Mouse (Mus musculus) adrenal gland, adult 2 months (tissue): Measurements from ENCODE around the gene Gpkow. TPM values are rescaled to one million over a fixed set of nuclear protein-coding genes. Genes with fewer than 3 reads are reported as not detected.

Experiments used
- DNase-seq: peaks from one replicate; pipeline ENCODE4 v3.0.0; 2021
- long read RNA-seq: library from polyadenylated mRNA; stranded (forward); transcript quantifications from one replicate; pipeline ENCODE4 v2.0.0, GENCODE M21; 2021
- polyA plus RNA-seq: library from polyadenylated mRNA; depleted of rRNA; stranded (reverse); fragments of >200 nt; gene quantifications from 2 replicates; pipeline ENCODE4 v1.2.3, GENCODE M21; 2012; rRNA removed
- total RNA-seq, 2 experiments: library from RNA; stranded (reverse); gene quantifications; 2 replicates each; pipeline ENCODE4 v1.2.3; 2021

The Gpkow gene
- 10 to 100 TPM; 55.7 to 58.4 TPM for total RNA-seq
- 4.2 and 5.4 TPM in 2 replicates for polyA plus RNA-seq
- long read RNA-seq, transcript Gpkow-201 (11 exons, 3,579 nt) = major isoform, 34 of 39 reads
- long read RNA-seq, partial matches to known transcripts = 3 of 39 reads
- long read RNA-seq, other reads (novel, unspliced or antisense) = 2 of 39 reads

- peak; percentile 88 for DNase-seq
Measured at GRCm38 (mm10) chrX:7696954-7697381, at the start of gene Gpkow. Gene Gpkow (plus strand): TSS chrX:7697131.

DNA sequence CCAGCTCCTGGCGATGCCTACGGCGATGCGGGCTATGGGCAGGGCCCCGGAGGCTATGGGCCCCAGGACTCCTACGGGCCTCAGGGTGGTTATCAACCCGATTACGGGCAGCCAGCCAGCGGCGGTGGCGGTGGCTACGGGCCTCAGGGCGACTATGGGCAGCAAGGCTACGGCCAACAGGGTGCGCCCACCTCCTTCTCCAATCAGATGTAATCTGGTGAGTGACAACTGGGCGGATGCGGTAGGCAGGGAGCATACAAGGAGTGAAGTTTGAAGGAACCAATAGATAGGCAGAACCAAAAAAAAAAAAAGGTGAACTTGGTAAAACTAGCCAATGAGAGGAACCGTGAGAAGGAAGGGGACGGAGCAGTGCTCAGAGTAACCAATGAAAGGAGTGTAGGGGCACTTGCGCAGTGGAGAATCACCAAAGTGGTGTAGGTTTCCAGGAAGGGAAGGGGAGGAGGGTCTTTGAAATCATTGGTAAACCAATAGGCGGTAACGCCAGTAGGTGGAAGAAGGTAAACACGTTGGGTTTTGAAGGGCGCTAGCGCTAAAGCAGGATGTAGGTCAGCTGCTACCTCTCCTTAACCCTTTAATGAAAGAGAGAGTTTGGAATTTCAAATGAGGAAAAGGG is 48.1 kb upstream of the Gpkow start:
- DNase-seq = peak; percentile 90

DNA sequence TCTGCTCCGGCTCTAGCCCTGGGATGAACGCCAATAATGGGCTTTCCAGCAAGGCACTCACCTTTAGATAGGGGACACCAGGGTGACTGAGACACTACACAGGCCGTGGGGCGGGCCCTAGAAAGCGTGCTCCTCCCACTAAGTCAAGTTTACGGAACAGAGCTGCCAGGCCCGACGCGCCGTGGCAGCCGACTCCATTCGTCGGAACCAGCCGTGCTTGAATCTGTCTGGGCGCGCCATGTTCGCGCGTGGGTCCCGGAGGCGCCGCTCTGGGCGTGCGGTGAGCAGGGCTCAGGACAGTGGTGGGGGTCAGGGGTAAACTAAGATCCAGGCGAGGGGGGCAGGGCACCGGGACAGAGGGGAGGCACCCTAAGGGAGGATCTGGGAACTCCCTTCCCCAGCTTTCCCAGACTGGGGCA is 39.7 kb upstream of the Gpkow start, which contains the start of gene Prickle3:
Gene Prickle3 (plus strand): TSS at position 40 of the 419 bp plus-strand sequence.
- peak; percentile 82 for DNase-seq

DNA sequence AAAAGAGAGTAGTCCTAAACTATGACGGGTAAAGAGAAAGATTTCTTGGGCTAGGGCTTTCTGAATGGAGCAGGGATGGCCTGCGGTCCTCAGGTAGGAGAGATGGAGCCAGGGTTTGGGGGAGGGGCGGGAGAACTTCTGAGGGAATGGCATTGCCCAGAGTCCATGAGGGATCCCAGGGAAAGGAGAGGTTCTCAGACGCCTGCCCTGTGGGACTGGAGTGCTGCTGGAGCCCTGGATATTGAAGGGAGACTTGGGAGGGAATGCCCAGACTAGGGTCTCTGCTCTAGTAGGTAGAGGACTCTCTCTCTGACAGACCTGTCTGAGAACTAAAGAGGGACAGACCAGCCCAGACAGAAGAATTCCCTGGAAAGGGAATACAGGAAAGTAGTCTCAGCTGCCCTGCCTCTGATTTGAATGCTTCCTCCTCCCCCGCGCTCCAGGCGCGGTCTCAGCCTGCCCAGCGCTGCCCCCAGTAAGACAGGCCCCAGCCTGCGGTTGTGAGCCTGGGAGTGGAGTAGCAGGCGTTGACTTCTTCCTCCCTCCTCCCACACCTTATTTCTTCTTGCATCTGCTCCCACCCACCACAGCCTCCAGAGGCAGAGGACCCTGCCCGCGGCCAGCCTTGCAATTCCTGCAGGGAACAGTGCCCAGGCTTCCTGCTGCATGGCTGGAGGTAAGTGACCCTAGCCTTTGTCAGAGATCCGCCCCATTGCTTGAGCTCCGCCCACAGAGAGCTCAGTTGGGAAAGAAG is 38.7 kb upstream of the Gpkow start:
- DNase-seq = peak; percentile 72

DNA sequence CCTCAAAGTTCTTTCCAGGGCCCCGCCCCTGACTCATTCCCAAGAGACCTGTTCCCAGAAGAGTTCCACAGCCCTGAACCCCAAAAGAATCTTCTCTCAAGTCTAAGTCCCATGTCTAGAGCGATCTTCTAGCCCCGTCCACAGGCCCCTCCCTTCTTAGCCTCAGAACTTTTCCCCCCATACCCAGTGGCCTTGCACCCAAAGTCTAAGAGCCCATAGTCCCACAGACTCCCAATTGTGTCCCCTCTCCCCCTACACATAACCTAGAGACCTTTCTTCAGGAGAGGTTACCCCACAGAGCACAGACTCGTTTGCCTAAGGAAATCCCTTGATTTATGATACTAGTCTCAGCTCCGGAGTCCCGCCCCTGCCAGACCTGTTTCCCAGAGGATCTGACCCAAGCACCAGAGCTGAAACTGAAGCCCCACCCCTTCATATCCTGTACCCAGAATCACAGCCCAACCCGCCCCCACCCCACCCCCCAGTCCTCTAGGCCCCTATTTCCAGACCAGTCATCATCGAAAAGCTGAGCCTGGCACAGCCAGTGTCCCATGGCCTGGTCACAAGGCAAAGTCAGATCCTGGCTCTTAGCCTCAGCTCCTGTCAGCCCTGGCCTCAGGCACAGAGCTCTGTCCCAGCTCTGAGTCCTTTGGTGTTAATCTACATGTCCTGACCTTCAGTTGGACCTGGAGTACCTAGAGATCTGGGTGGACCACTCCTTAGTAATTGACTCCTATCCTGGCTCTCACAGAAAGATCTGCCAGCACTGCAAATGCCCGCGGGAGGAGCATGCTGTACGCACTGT is 37.9 kb upstream of the Gpkow start:
- peak; percentile 33 for DNase-seq

GRCm38 (mm10) chrX:7661086-7661485 is 35.8 kb upstream of the Gpkow start:
- no peak for DNase-seq

- no peak for DNase-seq
Measured at GRCm38 (mm10) chrX:7662936-7663335, 34.0 kb upstream of the Gpkow start.

- peak; percentile 56 for DNase-seq
Measured at GRCm38 (mm10) chrX:7664791-7665190, 32.1 kb upstream of the Gpkow start.

DNA sequence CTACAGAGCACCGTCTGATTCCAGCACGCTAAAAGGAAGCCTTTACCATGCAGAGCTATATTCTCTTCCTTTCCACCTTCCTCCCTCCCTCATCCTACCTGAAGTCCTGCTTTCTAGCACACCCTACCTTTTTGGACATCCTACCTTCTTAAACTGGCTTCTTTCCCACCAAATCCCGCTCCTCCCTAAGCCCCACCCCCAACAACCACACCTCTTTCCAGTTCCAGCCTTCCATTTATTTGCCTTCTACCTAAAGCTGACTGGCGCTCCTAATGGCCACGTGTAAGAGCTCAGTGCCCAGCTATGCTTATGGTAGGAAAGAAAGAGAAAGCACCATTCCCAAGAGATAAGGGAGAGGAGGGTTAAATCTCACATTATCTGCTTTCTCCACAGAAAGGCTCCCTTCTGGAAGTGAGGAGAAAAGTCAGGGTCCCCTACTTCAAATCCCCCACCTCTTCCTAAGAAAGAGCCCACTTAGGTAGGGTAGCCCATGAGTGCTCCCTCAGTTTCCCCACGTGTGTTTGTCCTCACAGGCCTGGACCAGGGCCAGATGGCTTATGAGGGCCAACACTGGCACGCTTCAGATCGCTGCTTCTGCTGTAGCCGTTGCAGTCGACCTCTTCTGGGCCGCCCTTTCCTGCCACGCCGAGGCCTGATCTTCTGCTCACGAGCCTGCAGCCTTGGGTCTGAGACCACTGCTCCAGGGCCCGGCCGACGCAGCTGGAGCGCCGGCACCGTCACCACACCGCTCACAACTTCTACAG is 31.0 kb upstream of the Gpkow start:
- no peak for DNase-seq

DNA sequence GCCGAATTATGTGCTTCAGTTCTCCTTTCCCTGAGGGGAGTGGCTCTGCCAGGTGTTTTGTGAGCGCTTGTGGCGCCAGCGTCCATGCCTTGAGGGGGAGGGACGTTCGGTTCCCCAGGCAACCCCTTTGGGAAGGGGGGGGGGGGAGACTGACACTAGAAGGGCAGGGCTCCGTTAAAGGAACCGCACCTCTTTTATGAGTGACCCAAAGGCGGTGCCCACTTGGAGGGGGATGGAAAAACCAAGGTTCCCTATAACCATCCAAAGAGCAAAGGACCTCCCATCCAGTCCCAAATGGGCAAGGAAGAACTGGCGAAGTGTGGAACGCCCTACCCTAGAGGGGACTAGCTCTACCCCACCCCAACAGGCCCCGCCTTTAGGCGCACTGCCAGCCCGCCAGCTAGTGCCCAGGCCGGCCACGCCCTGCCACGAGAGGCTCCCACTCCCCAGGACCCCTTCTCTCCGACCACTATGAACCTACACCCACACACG is 26.5 kb upstream of the Gpkow start:
- peak; percentile 82 for DNase-seq

DNA sequence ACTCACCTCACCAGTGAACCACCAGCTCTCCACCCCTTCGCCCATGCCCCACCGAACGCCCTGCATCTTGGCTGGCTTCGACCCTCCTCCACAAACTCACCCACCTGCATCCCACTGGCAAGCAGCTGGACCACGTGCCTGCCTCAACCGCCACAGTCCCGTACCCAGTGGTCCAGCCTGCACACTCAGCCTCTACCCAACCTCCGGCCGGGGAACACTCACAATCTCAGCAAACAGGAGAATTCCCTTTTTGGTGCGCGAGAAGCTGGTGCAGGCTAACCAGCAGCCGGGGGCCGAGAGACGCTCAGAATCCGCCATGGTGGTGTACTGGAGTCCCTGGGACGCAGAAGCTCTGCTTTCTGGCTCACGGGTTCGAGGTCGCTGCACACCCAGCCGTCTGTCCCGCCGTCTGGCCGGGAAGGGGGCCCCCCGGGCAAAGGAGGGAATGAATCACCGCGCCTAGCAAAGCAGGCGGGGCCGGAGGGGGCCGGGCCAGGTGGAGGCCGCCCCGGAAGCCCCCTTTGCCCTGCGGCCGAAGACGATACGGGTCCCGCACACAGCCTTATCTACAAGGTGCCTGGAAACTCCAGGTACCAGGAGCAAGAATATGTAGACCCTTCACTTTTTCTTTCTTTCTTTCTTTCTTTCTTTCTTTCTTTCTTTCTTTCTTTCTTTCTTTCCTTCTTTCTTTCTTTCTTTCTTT is 25.9 kb upstream of the Gpkow start, which contains the start of gene Plp2:
Gene Plp2 (minus strand): TSS at position 470 of the 703 bp plus-strand sequence.
- peak; percentile 83 for DNase-seq

DNA sequence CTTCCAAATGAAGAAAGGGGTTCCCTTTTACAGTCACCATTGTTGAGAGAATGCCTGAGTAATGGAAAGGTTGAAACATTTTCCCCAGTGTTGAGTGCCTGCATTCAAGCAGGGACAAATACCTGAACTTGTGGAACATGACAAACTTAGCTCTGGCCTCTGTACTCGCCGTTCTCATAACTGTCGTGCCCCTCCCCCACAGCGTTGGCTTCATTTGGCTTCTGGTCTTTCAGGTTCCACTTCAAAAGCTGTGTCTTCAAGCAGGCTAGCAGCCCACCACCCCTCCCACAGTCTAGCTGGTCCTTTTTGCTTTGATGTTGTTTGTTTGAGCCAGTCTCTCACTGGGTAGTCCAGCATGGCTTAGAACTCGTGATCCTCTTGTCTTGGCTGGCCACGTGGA is 24.2 kb upstream of the Gpkow start:
- DNase-seq = no peak

DNA sequence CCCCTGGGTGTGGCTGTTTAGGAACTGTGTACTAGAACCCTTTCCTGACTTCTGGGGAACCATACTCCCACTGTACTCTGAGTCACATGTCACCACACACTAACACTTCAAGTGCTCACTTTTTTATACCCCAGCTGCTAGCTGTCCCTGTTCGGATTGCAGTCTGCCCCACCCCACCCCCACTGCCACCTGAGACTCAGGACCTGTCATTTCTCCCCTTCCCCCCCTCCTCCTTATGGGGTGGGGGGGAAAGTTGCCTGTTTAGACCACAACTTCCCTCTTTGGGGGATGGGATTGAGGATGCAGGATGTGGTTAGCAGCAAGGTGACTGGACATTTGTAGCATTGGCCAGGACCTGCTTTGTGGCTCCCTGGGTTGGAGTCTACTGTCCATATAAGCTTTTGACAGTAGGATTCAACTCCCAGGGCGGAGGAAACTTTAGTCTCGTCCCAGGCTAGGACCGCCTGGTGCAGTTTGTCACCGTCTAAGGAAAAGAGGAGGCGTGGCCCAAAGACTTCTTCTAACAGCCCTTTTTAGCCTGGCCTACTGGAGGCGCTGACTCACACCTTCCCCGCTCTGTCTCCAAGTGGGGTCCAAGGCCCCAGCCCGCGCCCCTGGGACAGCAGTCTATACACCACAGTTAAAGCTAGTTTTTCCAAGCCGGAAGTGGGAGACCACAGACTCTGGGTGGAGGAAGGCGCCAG is 23.2 kb upstream of the Gpkow start:
- peak; percentile 62 for DNase-seq

- peak; percentile 38 for DNase-seq
Measured at GRCm38 (mm10) chrX:7674284-7675000, 22.5 kb upstream of the Gpkow start.

DNA sequence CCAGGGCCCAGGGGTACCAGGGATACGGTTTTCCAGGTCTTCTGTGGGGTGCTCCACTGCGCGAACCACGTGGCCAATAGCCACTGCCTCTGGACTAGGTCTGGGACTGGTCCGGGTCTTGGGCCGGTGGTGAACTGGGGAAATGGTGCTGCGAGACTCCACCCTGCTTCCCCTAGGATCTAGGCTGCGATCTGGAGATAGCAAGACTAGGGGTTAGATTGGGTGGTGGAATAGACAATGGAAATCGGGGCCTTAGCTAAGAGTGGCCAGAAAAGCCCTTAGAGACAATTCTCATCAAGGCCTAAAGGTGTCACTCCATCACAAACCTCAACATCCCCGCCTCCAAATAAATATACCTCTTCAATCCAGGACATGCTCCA is 21.9 kb upstream of the Gpkow start:
- no peak for DNase-seq

DNA sequence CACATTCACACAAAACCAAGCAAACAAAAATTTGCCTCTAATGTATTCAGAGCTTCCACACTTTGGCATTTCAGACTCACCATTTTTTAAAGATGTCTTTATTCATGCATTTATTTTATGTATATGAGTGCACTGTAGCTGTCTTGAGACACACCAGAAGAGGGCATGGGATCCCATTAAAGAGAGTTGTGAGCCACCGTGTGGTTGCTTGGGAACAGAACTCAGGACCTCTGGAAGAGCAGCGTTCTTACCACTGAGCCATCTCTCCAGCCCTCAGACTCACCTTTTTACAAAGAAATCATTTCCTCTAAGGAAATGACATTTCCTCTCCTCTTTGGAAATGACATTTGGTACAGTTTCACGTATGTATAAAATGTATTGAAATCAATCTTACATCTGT is 17.9 kb upstream of the Gpkow start:
- no peak for DNase-seq

DNA sequence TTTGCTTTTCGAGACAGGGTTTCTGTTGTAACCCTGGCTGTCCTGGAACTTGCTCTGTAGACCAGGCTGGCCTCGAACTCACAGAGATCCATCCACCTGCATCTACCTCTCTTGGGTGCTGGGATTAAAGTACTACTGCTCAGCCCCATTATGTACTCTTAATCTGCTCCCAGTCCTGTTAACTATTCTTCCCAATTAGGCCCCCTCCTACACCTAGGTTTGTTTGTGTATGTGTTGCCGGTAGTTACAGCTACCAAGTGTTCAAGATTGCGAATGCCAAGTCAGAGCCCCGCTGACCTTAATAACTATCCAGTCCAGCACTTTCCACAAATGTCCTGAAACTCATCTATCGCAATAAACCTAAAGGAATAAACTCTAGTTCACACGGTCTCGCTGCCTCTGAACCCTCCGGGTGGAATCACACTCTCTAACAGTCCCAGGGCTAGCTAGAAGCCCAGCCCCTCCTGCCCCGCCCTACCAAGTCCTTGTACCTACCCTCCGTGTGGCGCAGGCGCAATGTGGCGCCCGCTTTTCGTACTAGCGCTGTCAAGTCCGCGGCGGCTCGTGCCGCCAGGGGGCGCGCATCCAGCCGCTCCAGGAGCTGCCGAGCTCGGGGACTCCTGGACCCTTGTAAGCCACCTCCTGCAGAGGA is 17.4 kb upstream of the Gpkow start:
- peak; percentile 93 for DNase-seq

DNA sequence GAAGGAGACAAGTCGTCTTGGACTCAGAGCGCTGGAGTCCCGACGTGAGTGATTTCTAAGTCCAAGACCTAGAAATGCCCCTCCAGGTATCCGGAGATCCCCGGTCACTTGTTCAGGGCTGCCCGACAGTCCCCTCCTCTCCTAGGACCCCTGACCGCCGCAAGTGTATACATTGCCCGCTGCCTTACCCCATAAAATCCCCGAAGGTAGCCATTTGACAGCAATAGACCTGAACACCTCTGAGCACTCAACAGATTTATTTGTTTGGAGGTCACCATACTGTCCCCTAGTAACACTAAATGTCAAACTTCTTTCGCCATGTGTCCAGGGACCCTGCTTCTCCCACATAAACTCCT is 16.9 kb upstream of the Gpkow start:
- no peak for DNase-seq

DNA sequence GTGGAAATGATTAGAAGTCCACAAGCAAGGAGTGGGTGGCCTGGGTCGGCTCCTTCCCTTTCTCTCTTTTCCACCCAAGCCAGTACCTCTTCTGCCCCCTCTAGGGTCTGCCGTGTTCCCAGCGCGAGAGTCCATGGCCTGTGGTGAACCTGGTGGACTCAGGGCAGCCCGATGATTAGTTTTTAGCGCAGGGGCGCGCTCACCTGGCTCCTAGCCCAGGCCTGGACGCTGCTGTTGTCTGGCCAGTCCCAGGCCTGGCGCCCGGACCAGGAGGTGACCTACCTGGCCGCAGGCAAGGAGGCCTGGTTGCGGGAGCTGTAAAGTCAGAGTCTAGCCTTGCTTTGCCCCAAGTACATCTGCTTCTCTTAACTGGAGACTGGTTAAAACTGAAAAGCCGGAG is 16.1 kb upstream of the Gpkow start, which contains the start of gene Magix:
Gene Magix (minus strand): TSS at position 388 of the 400 bp plus-strand sequence.
- DNase-seq = no peak
